Mouse (Mus musculus): Measurements from ENCODE around the gene Mybpc2.

Mybpc2 gene

GRCm38 (mm10) chr7:44524502-44524901 is at the start of gene Mybpc2:
Gene Mybpc2, minus strand, starts transcription at chr7:44524656.
- DNase-seq (ENCODE audit: low read depth, low spot score): no peak

GRCm38 (mm10) chr7:44572956-44573484 is 48.6 kb upstream of the Mybpc2 start:
- no peak for DNase-seq (ENCODE audit: low read depth, low spot score)

- no peak for DNase-seq (ENCODE audit: low read depth, low spot score)
Measured at GRCm38 (mm10) chr7:44572213-44572701, 47.8 kb upstream of the Mybpc2 start, which contains the start of gene Napsa. Gene Napsa, plus strand, starts transcription at chr7:44572380.

- no peak for DNase-seq (ENCODE audit: low read depth, low spot score)
Measured at GRCm38 (mm10) chr7:44571811-44572210, 47.4 kb upstream of the Mybpc2 start.

- no peak for DNase-seq (ENCODE audit: low read depth, low spot score)
Measured at GRCm38 (mm10) chr7:44570989-44571388, 46.5 kb upstream of the Mybpc2 start.

- DNase-seq (ENCODE audit: low read depth, low spot score): no peak
Measured at GRCm38 (mm10) chr7:44568803-44569202, 44.3 kb upstream of the Mybpc2 start.

- DNase-seq (ENCODE audit: low read depth, low spot score): no peak
Measured at GRCm38 (mm10) chr7:44565414-44565813, 41.0 kb upstream of the Mybpc2 start.

- no peak for DNase-seq (ENCODE audit: low read depth, low spot score)
Measured at GRCm38 (mm10) chr7:44564486-44564885, 40.0 kb upstream of the Mybpc2 start.

GRCm38 (mm10) chr7:44563284-44563683 is 38.8 kb upstream of the Mybpc2 start:
- DNase-seq (ENCODE audit: low read depth, low spot score): no peak

GRCm38 (mm10) chr7:44560435-44561400 is 36.3 kb upstream of the Mybpc2 start:
- peak; percentile 78 for DNase-seq (ENCODE audit: low read depth, low spot score)

- DNase-seq (ENCODE audit: low read depth, low spot score): no peak
Measured at GRCm38 (mm10) chr7:44557629-44558028, 33.2 kb upstream of the Mybpc2 start.

GRCm38 (mm10) chr7:44553826-44554225 is 29.4 kb upstream of the Mybpc2 start, which contains the start of gene Nr1h2:
Gene Nr1h2, minus strand, starts transcription at chr7:44553951.
- DNase-seq (ENCODE audit: low read depth, low spot score): peak; percentile 91

GRCm38 (mm10) chr7:44553196-44553764 is 28.8 kb upstream of the Mybpc2 start:
- peak; percentile 85 for DNase-seq (ENCODE audit: low read depth, low spot score)

- DNase-seq (ENCODE audit: low read depth, low spot score): no peak
Measured at GRCm38 (mm10) chr7:44552141-44552908, 27.9 kb upstream of the Mybpc2 start.

GRCm38 (mm10) chr7:44551731-44552130 is 27.3 kb upstream of the Mybpc2 start:
- no peak for DNase-seq (ENCODE audit: low read depth, low spot score)

GRCm38 (mm10) chr7:44551301-44551700 is 26.8 kb upstream of the Mybpc2 start:
- DNase-seq (ENCODE audit: low read depth, low spot score): no peak

GRCm38 (mm10) chr7:44550409-44550678 is 25.9 kb upstream of the Mybpc2 start:
- DNase-seq (ENCODE audit: low read depth, low spot score): no peak

GRCm38 (mm10) chr7:44549621-44550408 is 25.4 kb upstream of the Mybpc2 start:
- no peak for DNase-seq (ENCODE audit: low read depth, low spot score)

GRCm38 (mm10) chr7:44548497-44549087 is 24.1 kb upstream of the Mybpc2 start, which contains the start of gene Pold1:
Gene Pold1, minus strand, starts transcription at chr7:44548849.
- peak; percentile 100 for DNase-seq (ENCODE audit: low read depth, low spot score)

- DNase-seq (ENCODE audit: low read depth, low spot score): no peak
Measured at GRCm38 (mm10) chr7:44547725-44548124, 23.3 kb upstream of the Mybpc2 start.

Measured in embryo, embryonic 11.5 days (tissue).